Mouse (Mus musculus) midbrain, embryonic 16.5 days (tissue): Measurements from ENCODE around the gene Chst4. TPM values are rescaled to one million over a fixed set of nuclear protein-coding genes. Genes with fewer than 3 reads are reported as not detected.

Experiments
- ATAC-seq: fragments of 200-750 bp; cut with Nextera tagmentation; 2 replicates; pipeline ENCODE4 v1.8.0; 2017; ENCODE audit warnings: moderate TSS enrichment
- H3K27ac ChIP-seq: fragments of 300-500 bp; sonication (generic); 2 replicates; pipeline ENCODE4 v1.5.1; 2014; ENCODE audit warnings: mild to moderate bottlenecking, low read length, mixed read lengths
- H3K27me3 ChIP-seq: fragments of 300-500 bp; sonication (generic); 2 replicates; pipeline ENCODE4 v1.6.1; 2014; ENCODE audit warnings: low read depth, low read length, mixed read lengths; ENCODE audit not compliant: control insufficient read depth, insufficient read depth
- H3K36me3 ChIP-seq: fragments of 300-500 bp; sonication (generic); 2 replicates; pipeline ENCODE4 v1.6.1; 2014; ENCODE audit warnings: mild to moderate bottlenecking, low read length, moderate library complexity, mixed read lengths; ENCODE audit not compliant: control insufficient read depth, insufficient read depth
- H3K4me1 ChIP-seq: fragments of 300-500 bp; sonication (generic); 2 replicates; pipeline ENCODE4 v1.6.1; 2014; ENCODE audit warnings: mild to moderate bottlenecking, low read length, mixed read lengths; ENCODE audit not compliant: control insufficient read depth, insufficient read depth
- H3K4me2 ChIP-seq: fragments of 300-500 bp; sonication (generic); 2 replicates; pipeline ENCODE4 v1.6.1; 2014; ENCODE audit warnings: mild to moderate bottlenecking, low read length, mixed read lengths
- H3K4me3 ChIP-seq: fragments of 300-500 bp; sonication (generic); 2 replicates; pipeline ENCODE4 v1.5.1; 2014; ENCODE audit warnings: low read depth, mild to moderate bottlenecking, low read length, moderate library complexity, mixed read lengths
- H3K9ac ChIP-seq: fragments of 300-500 bp; sonication (generic); 2 replicates; pipeline ENCODE4 v1.6.1; 2014; ENCODE audit warnings: low read depth, low read length, mixed read lengths
- H3K9me3 ChIP-seq: fragments of 300-500 bp; sonication (generic); replicated peaks from 2 replicates; pipeline ENCODE4 v1.6.1; 2014; ENCODE audit warnings: mild to moderate bottlenecking, low read length, mixed read lengths; ENCODE audit not compliant: control insufficient read depth, poor library complexity, severe bottlenecking
- WGBS: fragments of 180-500 bp; shearing (Covaris S2); extraction: QIAGEN DNeasy Blood & Tissue Kit; methylation state at CpG from one replicate; pipeline ENCODE4 v1.1.7; 2014; 5-methylcytosine and 5-hydroxymethylcytosine counted together
- polyA plus RNA-seq: library from polyadenylated mRNA; unstranded; fragments of >200 nt; fragmentation: Nextera tagmentation; extraction: Ambion mirVana; gene quantifications from 2 replicates; pipeline ENCODE4 v1.2.1, GENCODE M21; 2015

The Chst4 gene
- polyA plus RNA-seq, 1 experiment from 2014 or later: not detected

DNA sequence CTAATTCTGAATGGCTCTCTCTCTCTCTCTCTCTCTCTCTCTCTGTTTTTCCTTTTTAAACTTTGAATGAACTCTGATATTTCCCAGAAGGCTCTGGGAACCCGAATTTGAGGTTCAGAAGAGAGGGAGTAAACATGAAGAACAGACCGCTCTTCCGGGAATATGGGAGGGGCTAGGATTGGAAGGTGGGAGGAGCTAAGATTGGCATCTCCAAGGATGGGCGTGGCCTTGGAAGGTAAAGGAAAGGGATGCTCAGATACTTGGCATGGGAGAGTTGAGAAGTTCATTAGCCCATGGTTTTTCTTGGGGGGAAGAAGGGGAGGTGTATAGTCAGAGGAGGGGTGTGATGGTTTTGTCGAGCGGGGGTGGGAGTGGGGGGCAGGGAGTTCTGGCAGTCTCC is 17.5 kb downstream of the Chst4 start:
- no peaks in the 10 kb centered on the region for H3K9me3 ChIP-seq
- H3K36me3 ChIP-seq: no peaks in the 10 kb centered on the region
- H3K4me2 ChIP-seq: no peak overlapping the region
- no peak for ATAC-seq
- H3K27me3 ChIP-seq: no peaks in the 10 kb centered on the region
- H3K27ac ChIP-seq: no peak overlapping the region
- H3K4me3 ChIP-seq: no peak overlapping the region
- no peak overlapping the region for H3K9ac ChIP-seq
- 66% methylated on average over 6 of the region's 6 CpGs for WGBS
- H3K4me1 ChIP-seq: no peaks in the 10 kb centered on the region

DNA sequence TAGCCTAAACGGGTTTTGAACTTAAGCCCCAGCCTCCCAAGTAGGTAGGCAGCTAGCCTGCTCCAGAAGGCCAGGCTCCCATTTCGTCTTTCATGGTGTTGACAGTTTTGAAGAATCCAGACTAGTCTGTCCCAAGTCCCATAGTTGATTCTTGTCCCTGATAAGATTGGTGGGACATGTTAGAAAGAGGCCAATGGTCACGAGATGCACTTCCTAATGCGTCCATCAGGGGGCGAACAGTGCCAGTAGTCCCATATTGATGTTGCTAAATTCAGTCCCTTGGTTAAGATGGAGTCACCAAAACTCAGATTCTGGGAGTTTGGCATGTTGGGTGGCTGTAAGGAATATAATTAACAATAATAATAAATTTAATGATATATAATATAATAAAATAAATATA is 28.7 kb downstream of the Chst4 start:
- H3K4me2 ChIP-seq: no peak overlapping the region
- H3K27ac ChIP-seq: no peak overlapping the region
- H3K4me3 ChIP-seq: no peak overlapping the region
- H3K9me3 ChIP-seq: no peaks in the 10 kb centered on the region
- ATAC-seq: no peak
- H3K4me1 ChIP-seq: peaks cover 7% of the 10 kb centered on the region
- WGBS: 35% methylated on average over 5 of the region's 5 CpGs
- H3K36me3 ChIP-seq: no peaks in the 10 kb centered on the region
- no peak overlapping the region for H3K9ac ChIP-seq
- H3K27me3 ChIP-seq: no peaks in the 10 kb centered on the region

DNA sequence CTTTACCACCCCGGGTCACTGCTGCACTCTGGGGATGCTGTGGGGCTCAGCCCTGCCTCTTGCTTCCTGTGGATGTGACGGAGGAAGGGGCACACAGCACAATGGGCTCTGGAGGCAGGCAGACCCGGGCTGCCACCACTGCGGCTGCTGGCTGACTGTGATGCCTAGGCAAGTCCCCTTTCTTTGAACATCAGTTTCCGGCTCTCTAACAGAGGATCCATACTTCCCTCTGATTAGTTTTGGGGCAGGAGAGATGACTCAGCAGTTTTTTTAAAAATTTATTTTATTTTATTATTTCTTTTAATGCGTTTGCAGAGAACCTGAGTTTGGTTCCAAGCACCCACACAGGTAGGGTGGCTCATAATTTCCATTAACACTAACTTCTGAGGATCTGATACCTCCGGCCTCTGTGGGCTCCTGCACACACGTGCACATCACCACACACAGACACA is 30.5 kb downstream of the Chst4 start:
- H3K27ac ChIP-seq: no peak overlapping the region
- H3K9ac ChIP-seq: no peak overlapping the region
- ATAC-seq: no peak
- H3K4me1 ChIP-seq: peaks cover 7% of the 10 kb centered on the region
- no peaks in the 10 kb centered on the region for H3K9me3 ChIP-seq
- no peak overlapping the region for H3K4me3 ChIP-seq
- WGBS: 73% methylated on average over 8 of the region's 8 CpGs
- H3K36me3 ChIP-seq: no peaks in the 10 kb centered on the region
- H3K4me2 ChIP-seq: no peak overlapping the region
- H3K27me3 ChIP-seq: no peaks in the 10 kb centered on the region

DNA sequence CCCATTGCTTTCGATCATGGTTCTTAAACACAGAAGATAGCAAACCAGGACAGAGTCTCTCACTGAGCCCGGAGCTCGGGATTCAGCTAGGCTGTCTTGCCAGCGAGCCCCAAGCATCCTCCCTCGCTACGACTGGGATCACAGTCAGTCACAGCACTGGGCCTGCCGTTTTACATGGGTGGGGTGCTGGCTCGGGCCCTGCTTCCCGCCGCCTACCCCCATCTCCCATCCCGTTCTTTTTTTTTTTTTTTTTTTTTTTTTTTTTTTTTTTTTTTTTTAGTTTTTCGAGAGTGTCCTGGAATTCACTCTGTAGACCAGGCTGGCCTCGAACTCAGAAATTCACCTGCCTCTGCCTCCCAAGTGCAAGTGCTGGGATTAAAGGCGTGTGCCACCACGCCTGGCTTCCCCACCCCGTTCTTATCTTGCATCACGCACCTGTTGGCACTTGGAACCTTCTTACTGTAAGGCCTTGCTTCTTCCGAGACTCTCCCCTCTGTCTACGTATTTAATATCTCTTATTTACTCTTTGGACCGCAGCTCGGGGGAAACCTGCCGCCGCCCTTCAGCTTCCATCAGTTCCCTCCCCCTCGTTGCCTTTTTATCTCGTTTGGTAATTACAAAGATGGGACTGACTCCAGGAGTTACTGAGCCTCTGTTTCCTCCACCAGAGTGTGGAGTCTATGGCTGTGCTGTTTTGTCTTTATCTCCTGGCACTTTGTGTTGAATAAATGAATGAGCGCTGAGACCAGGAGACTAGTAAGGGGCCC is 31.1 kb downstream of the Chst4 start:
- Histone ChIP-seq H3K4me2 (no peak overlapping the region), H3K9me3 (no peaks in the 10 kb centered on the region), H3K27me3 (no peaks in the 10 kb centered on the region), H3K27ac (no peak overlapping the region), H3K36me3 (no peaks in the 10 kb centered on the region), H3K4me3 (no peak overlapping the region), H3K4me1 (peaks cover 7% of the 10 kb centered on the region), H3K9ac (no peak overlapping the region)
- ATAC-seq: no peak
- 88% methylated on average over 26 of the region's 26 CpGs for WGBS

DNA sequence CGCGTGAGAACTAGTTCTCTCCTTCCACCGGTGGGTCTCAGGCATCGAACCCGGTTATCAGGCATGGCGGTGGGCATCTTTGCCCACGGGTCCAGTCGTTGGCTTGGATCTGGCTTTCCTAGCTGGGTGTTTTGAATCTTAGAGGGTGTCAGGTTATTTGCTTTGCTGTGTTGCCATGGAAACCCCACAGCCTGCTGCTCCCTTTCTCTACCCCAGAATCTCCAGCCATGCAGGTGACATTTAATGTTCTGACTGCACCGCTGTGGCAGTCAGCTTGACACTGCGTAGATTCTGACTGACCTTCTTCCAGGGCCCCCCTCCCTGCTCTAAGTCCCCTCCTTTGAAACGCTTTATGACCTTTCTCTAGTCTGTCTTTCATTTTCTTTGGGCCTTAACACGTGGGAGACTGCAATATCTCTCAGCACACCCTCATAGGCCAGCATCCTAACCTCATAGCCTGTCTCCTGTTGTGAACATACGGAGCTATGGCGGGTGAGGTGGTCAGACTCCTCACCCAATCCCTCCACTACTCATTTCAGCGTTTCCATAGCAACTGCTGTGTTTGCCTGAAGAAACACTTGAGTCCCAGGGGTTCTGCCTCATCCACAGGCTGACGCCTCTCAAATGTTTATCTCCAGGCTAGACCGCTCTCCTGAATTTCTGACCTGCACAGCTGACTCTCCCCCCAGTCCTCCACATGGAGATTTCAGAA is 33.1 kb downstream of the Chst4 start:
- peak; percentile 90 for ATAC-seq
- 42% methylated on average over 17 of the region's 17 CpGs for WGBS
- H3K27ac ChIP-seq: peak overlapping the region; percentile 88

DNA sequence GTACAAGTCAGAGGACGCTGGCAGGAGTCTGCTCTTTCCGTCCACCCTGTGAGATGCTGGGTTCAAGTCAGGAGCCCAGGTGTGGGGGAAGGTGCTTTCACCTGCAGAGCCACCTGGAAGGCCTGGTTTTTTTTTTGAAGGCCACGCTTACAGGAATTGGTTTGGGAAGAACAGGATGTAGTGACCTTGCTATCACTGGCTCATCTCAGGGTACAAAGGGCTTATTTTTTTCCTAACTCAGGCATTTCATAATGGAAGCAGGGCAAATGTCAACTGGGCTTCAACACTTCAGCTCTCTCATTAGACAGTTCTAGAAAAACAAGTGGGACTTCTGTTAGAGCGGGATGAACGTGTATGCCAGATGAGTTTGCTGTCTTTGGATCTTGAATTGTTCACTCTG is 35.2 kb downstream of the Chst4 start:
- ATAC-seq: no peak
- H3K4me1 ChIP-seq: peaks cover 7% of the 10 kb centered on the region
- H3K27me3 ChIP-seq: no peaks in the 10 kb centered on the region
- WGBS: 77% methylated on average over 5 of the region's 5 CpGs
- H3K4me3 ChIP-seq: no peak overlapping the region
- H3K9me3 ChIP-seq: no peaks in the 10 kb centered on the region
- no peak overlapping the region for H3K9ac ChIP-seq
- no peaks in the 10 kb centered on the region for H3K36me3 ChIP-seq
- H3K4me2 ChIP-seq: no peak overlapping the region
- no peak overlapping the region for H3K27ac ChIP-seq

More for the DNA sequence above, 33.1 kb downstream of the Chst4 start:
- no peaks in the 10 kb centered on the region for H3K9me3 ChIP-seq
- no peaks in the 10 kb centered on the region for H3K27me3 ChIP-seq
- peak overlapping the region; percentile 23; the same call in 1 of the 2 replicates for H3K4me2 ChIP-seq
- no peak overlapping the region for H3K4me3 ChIP-seq
- H3K4me1 ChIP-seq: peaks cover 7% of the 10 kb centered on the region
- no peak overlapping the region for H3K9ac ChIP-seq
- H3K36me3 ChIP-seq: no peaks in the 10 kb centered on the region

DNA sequence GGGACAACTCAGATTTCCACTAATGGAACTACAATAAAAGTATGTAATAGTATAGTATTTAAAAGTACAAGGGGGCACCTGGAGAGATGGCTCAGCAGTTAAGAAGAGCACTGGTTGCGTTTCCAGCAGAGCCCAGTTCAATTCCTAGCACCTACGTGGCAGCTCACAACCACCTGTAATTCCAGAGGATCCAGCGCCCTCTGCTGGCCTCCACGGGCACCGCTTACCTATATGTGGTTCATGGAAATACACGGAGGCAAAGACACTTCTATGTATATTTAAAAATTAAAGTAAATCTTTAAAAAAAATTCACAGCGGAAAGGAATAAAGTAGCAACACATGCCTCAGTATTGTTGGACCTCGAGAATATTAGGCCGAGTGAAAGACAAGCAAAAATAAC is 36.6 kb downstream of the Chst4 start:
- Histone ChIP-seq H3K27me3 (no peaks in the 10 kb centered on the region), H3K9me3 (no peaks in the 10 kb centered on the region), H3K4me3 (no peak overlapping the region), H3K36me3 (no peaks in the 10 kb centered on the region), H3K4me2 (no peak overlapping the region), H3K27ac (no peak overlapping the region), H3K9ac (no peak overlapping the region), H3K4me1 (peaks cover 7% of the 10 kb centered on the region)
- 34% methylated on average over 9 of the region's 9 CpGs for WGBS
- no peak for ATAC-seq

DNA sequence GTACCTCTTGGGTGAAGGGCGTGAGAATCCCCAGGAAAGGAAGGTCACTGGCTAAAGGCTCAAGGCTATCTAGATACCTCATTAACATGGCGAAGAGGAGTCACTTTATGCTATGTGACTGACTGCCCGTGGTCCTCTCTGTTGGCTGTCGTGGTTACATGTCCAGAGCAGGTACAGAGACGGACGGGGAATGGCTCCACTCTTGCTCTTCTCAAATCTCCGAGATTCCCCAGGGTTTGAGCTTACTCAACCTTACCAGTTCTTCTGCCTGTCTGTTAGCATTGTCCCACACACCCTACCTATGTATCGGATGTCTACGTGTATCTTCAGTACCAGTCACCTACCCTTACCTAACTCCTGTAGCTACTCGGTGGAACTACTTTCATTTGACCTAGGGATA is 39.6 kb downstream of the Chst4 start:
- 87% methylated on average over 10 of the region's 10 CpGs for WGBS

DNA sequence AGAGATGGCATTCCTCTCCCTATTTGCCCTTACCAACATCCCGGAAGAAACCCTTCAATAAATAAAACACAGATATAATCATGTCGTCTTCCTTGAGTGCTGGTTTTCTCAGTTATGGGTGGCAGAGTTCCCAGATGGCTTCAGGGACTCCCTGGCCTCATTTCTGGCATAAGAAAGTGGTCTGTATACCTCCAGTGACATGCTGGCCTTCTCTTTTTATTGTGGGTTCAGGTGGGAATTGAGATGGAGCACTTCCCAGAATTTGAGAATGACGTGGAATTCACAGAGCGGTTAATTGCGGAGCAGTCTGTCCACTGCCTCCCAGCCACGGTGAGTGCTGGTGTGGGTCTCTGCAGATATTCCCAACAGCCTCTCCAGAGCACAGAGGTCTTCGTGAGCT is 41.5 kb downstream of the Chst4 start:
- Histone ChIP-seq H3K36me3 (no peaks in the 10 kb centered on the region), H3K4me3 (no peak overlapping the region), H3K27ac (no peak overlapping the region), H3K27me3 (no peaks in the 10 kb centered on the region), H3K9ac (no peak overlapping the region), H3K4me2 (no peak overlapping the region), H3K4me1 (no peaks in the 10 kb centered on the region), H3K9me3 (no peaks in the 10 kb centered on the region)
- 79% methylated on average over 7 of the region's 7 CpGs for WGBS
- no peak for ATAC-seq

More for the DNA sequence above, 39.6 kb downstream of the Chst4 start:
- ATAC-seq: no peak
- no peaks in the 10 kb centered on the region for H3K27me3 ChIP-seq
- no peak overlapping the region for H3K4me2 ChIP-seq
- no peaks in the 10 kb centered on the region for H3K36me3 ChIP-seq
- H3K9ac ChIP-seq: no peak overlapping the region
- H3K27ac ChIP-seq: no peak overlapping the region
- H3K4me1 ChIP-seq: no peaks in the 10 kb centered on the region
- H3K4me3 ChIP-seq: no peak overlapping the region
- no peaks in the 10 kb centered on the region for H3K9me3 ChIP-seq
